Mouse (Mus musculus) heart, embryonic 13.5 days (tissue): Measurements from ENCODE around the gene Dlgap1. TPM values are rescaled to one million over a fixed set of nuclear protein-coding genes. Genes with fewer than 3 reads are reported as not detected.

ENCODE experiments used
- ATAC-seq: fragments of 200-750 bp; cut with Nextera tagmentation; 2 replicates; pipeline ENCODE4 v1.8.0; 2017; ENCODE audit warnings: moderate TSS enrichment; ENCODE audit not compliant: insufficient number of reproducible peaks, low FRiP score, low TSS enrichment; ENCODE audit errors: extremely low read depth
- H3K27ac ChIP-seq: fragments of 300-500 bp; sonication (generic); replicated peaks from 2 replicates; pipeline ENCODE4 v1.5.1; 2015; ENCODE audit warnings: moderate library complexity, mild to moderate bottlenecking, inconsistent platforms
- H3K27me3 ChIP-seq: fragments of 300-500 bp; sonication (generic); replicated peaks from 2 replicates; pipeline ENCODE4 v1.6.1; 2015; ENCODE audit warnings: mild to moderate bottlenecking, inconsistent platforms
- H3K36me3 ChIP-seq: fragments of 300-500 bp; sonication (generic); 2 replicates; pipeline ENCODE4 v1.6.1; 2015; ENCODE audit warnings: mild to moderate bottlenecking, inconsistent platforms
- H3K4me1 ChIP-seq: fragments of 300-500 bp; sonication (generic); 2 replicates; pipeline ENCODE4 v1.6.1; 2015; ENCODE audit warnings: inconsistent platforms
- H3K4me2 ChIP-seq: fragments of 300-500 bp; sonication (generic); 2 replicates; pipeline ENCODE4 v1.6.1; 2015; ENCODE audit warnings: inconsistent platforms, mild to moderate bottlenecking, moderate library complexity
- H3K4me3 ChIP-seq: fragments of 300-500 bp; sonication (generic); 2 replicates; pipeline ENCODE4 v1.5.1; 2015; ENCODE audit warnings: moderate library complexity, mild to moderate bottlenecking, inconsistent platforms
- H3K9ac ChIP-seq: fragments of 300-500 bp; sonication (generic); 2 replicates; pipeline ENCODE4 v1.6.1; 2015; ENCODE audit warnings: inconsistent platforms, mild to moderate bottlenecking, moderate library complexity
- H3K9me3 ChIP-seq: fragments of 300-500 bp; sonication (generic); 2 replicates; pipeline ENCODE4 v1.6.1; 2016; ENCODE audit warnings: inconsistent platforms
- WGBS: fragments of 180-500 bp; shearing (Covaris S2); methylation state at CpG from one replicate; pipeline ENCODE4 v1.1.7; 2015; ENCODE audit warnings: mixed read lengths; 5-methylcytosine and 5-hydroxymethylcytosine counted together
- polyA plus RNA-seq: library from polyadenylated mRNA; unstranded; fragments of >200 nt; fragmentation: Nextera tagmentation; extraction: Ambion mirVana; gene quantifications from 2 replicates; pipeline ENCODE4 v1.2.1, GENCODE M21; 2015

Dlgap1 gene
- polyA plus RNA-seq, 1 experiment from 2014 or later: 0.40 TPM

- H3K4me3 ChIP-seq: no peak overlapping the region
- no peak overlapping the region for H3K9ac ChIP-seq
- no peaks in the 10 kb centered on the region for H3K36me3 ChIP-seq
- H3K27ac ChIP-seq: no peak overlapping the region
- H3K27me3 ChIP-seq: no peaks in the 10 kb centered on the region
- H3K4me1 ChIP-seq: no peaks in the 10 kb centered on the region
- WGBS: 74% methylated on average over 5 of the region's 5 CpGs
- no peak for ATAC-seq
- no peak overlapping the region for H3K4me2 ChIP-seq
- H3K9me3 ChIP-seq: no peaks in the 10 kb centered on the region
These were observed 336.1 kb downstream of the Dlgap1 start for GRCm38 (mm10) chr17:70305021-70305420.

GRCm38 (mm10) chr17:70307418-70308176 lies 338.7 kb downstream of the Dlgap1 start:
- Histone ChIP-seq H3K9me3 (no peaks in the 10 kb centered on the region), H3K4me3 (no peak overlapping the region), H3K27me3 (no peaks in the 10 kb centered on the region), H3K4me2 (no peak overlapping the region), H3K27ac (no peak overlapping the region), H3K36me3 (no peaks in the 10 kb centered on the region), H3K4me1 (no peaks in the 10 kb centered on the region), H3K9ac (no peak overlapping the region)
- no peak for ATAC-seq
- 79% methylated on average over 11 of the region's 11 CpGs for WGBS

GRCm38 (mm10) chr17:70308364-70309231 lies 339.7 kb downstream of the Dlgap1 start:
- ATAC-seq: no peak
- H3K4me2 ChIP-seq: no peak overlapping the region
- H3K36me3 ChIP-seq: no peaks in the 10 kb centered on the region
- no peak overlapping the region for H3K9ac ChIP-seq
- WGBS: 69% methylated on average over 22 of the region's 22 CpGs
- H3K9me3 ChIP-seq: no peaks in the 10 kb centered on the region
- no peaks in the 10 kb centered on the region for H3K27me3 ChIP-seq
- no peaks in the 10 kb centered on the region for H3K4me1 ChIP-seq
- no peak overlapping the region for H3K4me3 ChIP-seq
- no peak overlapping the region for H3K27ac ChIP-seq

- WGBS: 72% methylated on average over 5 of the region's 5 CpGs
- Histone ChIP-seq H3K9ac (no peak overlapping the region), H3K4me2 (no peak overlapping the region), H3K27ac (no peak overlapping the region), H3K9me3 (peaks cover 5% of the 10 kb centered on the region; the same call in 1 of the 2 replicates), H3K4me3 (no peak overlapping the region), H3K27me3 (no peaks in the 10 kb centered on the region), H3K4me1 (no peaks in the 10 kb centered on the region), H3K36me3 (no peaks in the 10 kb centered on the region)
- no peak for ATAC-seq
These were observed 347.5 kb downstream of the Dlgap1 start for GRCm38 (mm10) chr17:70316327-70316726.

- Histone ChIP-seq H3K9me3 (peaks cover 7% of the 10 kb centered on the region; the same call in 1 of the 2 replicates), H3K36me3 (no peaks in the 10 kb centered on the region), H3K4me1 (no peaks in the 10 kb centered on the region), H3K9ac (no peak overlapping the region), H3K27me3 (no peaks in the 10 kb centered on the region), H3K4me3 (no peak overlapping the region), H3K27ac (no peak overlapping the region), H3K4me2 (no peak overlapping the region)
- WGBS: 72% methylated on average over 7 of the region's 7 CpGs
- ATAC-seq: no peak
These were observed 348.9 kb downstream of the Dlgap1 start for GRCm38 (mm10) chr17:70317779-70318178.

GRCm38 (mm10) chr17:70321976-70322375 lies 353.1 kb downstream of the Dlgap1 start:
- Histone ChIP-seq H3K27me3 (no peaks in the 10 kb centered on the region), H3K4me2 (no peak overlapping the region), H3K27ac (no peak overlapping the region), H3K36me3 (no peaks in the 10 kb centered on the region), H3K9me3 (peaks cover 7% of the 10 kb centered on the region; the same call in 1 of the 2 replicates), H3K4me1 (no peaks in the 10 kb centered on the region), H3K9ac (no peak overlapping the region), H3K4me3 (no peak overlapping the region)
- 77% methylated on average over 6 of the region's 6 CpGs for WGBS
- ATAC-seq: no peak

GRCm38 (mm10) chr17:70333440-70333839 lies 364.6 kb downstream of the Dlgap1 start:
- no peak for ATAC-seq
- no peak overlapping the region for H3K9ac ChIP-seq
- H3K36me3 ChIP-seq: no peaks in the 10 kb centered on the region
- no peaks in the 10 kb centered on the region for H3K4me1 ChIP-seq
- no peak overlapping the region for H3K27ac ChIP-seq
- H3K9me3 ChIP-seq: no peaks in the 10 kb centered on the region
- no peak overlapping the region for H3K4me2 ChIP-seq
- H3K27me3 ChIP-seq: no peaks in the 10 kb centered on the region
- H3K4me3 ChIP-seq: no peak overlapping the region
- WGBS: 72% methylated on average over 6 of the region's 6 CpGs

GRCm38 (mm10) chr17:70334171-70334570 lies 365.3 kb downstream of the Dlgap1 start:
- no peaks in the 10 kb centered on the region for H3K36me3 ChIP-seq
- no peak overlapping the region for H3K4me2 ChIP-seq
- H3K4me3 ChIP-seq: no peak overlapping the region
- no peaks in the 10 kb centered on the region for H3K27me3 ChIP-seq
- no peaks in the 10 kb centered on the region for H3K4me1 ChIP-seq
- no peak overlapping the region for H3K27ac ChIP-seq
- no peak overlapping the region for H3K9ac ChIP-seq
- no peak for ATAC-seq
- no peaks in the 10 kb centered on the region for H3K9me3 ChIP-seq
- WGBS: 37% methylated on average over 3 of the region's 3 CpGs

- Histone ChIP-seq H3K27me3 (no peaks in the 10 kb centered on the region), H3K4me1 (no peaks in the 10 kb centered on the region), H3K27ac (no peak overlapping the region), H3K4me2 (no peak overlapping the region), H3K9ac (no peak overlapping the region), H3K9me3 (no peaks in the 10 kb centered on the region), H3K4me3 (no peak overlapping the region), H3K36me3 (no peaks in the 10 kb centered on the region)
- ATAC-seq: no peak
- 75% methylated on average over 7 of the region's 7 CpGs for WGBS
These were observed 370.9 kb downstream of the Dlgap1 start for GRCm38 (mm10) chr17:70339821-70340220.

- WGBS: 64% methylated on average over 8 of the region's 8 CpGs
- no peak overlapping the region for H3K4me2 ChIP-seq
- no peaks in the 10 kb centered on the region for H3K9me3 ChIP-seq
- H3K4me1 ChIP-seq: no peaks in the 10 kb centered on the region
- no peak overlapping the region for H3K4me3 ChIP-seq
- no peak overlapping the region for H3K9ac ChIP-seq
- no peaks in the 10 kb centered on the region for H3K36me3 ChIP-seq
- ATAC-seq: no peak
- H3K27ac ChIP-seq: no peak overlapping the region
- no peaks in the 10 kb centered on the region for H3K27me3 ChIP-seq
These were observed 372.4 kb downstream of the Dlgap1 start for GRCm38 (mm10) chr17:70341230-70341629.

GRCm38 (mm10) chr17:70341920-70342319 lies 373.0 kb downstream of the Dlgap1 start:
- H3K9ac ChIP-seq: no peak overlapping the region
- no peaks in the 10 kb centered on the region for H3K36me3 ChIP-seq
- H3K27ac ChIP-seq: no peak overlapping the region
- no peaks in the 10 kb centered on the region for H3K9me3 ChIP-seq
- H3K4me1 ChIP-seq: no peaks in the 10 kb centered on the region
- H3K27me3 ChIP-seq: no peaks in the 10 kb centered on the region
- 53% methylated on average over 6 of the region's 6 CpGs for WGBS
- no peak for ATAC-seq
- H3K4me2 ChIP-seq: no peak overlapping the region
- H3K4me3 ChIP-seq: no peak overlapping the region
